Mouse (Mus musculus) right cerebral cortex, postnatal 14 days (tissue): ENCODE results near the gene Trnau1ap.
"Not testable (repeated sequence)": the region's sequence is repeated elsewhere in the genome, so short reads cannot be mapped to it uniquely, and the experiment has no call there.

Source experiments
- DNase-seq: peaks from one replicate; pipeline ENCODE4 v3.0.0; 2022

Gene Trnau1ap

DNA sequence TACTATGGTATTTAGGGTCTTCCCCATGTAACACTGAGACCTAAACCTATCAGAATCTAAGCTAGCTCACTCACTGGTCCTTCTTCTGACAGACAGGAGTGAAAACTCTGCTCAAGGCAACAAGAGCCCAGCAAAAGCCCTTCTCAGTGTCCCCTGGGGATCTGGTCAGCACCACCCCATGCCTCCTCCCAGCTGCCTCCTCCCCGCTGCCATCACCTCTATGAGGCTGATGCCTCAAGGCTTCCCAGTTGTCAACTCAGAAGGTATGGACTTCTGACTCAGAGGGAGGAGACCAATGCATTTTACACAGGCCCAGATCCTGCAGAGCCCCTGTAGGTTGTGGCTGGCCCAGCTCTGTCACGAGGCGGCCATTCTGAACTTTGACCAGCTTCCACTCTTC is 12.1 kb upstream of the Trnau1ap start:
- no peak for DNase-seq

DNA sequence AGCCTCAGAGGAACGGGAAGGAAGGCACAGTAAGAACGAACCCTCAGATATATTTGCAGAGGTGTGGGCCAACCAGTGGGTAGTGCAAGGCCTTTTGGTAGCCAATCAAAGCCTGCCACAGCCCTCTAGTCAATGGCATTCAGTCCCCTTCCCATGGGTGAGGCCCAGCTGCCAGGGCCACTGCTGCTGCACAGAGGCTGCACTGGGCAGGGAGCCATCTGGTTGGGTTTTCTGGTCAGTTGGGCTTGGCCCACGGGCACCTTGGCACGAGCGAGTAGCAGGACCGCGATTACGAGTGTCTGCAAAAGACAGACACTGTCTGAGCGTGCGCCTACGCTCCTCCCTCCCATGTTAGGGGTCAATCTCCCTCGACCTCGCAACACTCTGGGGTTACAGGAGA is 9.6 kb upstream of the Trnau1ap start:
- DNase-seq, result peak; percentile 40

DNA sequence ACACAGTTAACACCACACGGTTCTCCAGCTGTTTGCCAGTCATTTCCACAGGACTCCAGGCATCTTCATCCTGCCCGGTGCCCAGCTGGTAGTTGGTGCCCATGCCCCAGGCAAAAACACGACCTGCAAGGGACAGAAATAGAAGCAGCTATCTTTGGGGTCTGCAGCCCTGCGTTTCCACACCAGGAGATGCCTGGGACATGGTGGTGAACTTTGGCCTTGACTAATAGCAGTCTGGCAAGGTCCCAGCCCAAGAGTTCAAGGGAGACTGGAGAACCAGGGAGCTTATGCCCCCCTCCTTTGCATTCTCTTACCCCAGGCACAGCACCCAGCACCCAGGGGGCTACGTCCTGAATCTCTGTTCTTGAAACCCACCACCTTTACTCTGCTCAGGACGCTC is 3.5 kb upstream of the Trnau1ap start:
- DNase-seq, result no peak

DNA sequence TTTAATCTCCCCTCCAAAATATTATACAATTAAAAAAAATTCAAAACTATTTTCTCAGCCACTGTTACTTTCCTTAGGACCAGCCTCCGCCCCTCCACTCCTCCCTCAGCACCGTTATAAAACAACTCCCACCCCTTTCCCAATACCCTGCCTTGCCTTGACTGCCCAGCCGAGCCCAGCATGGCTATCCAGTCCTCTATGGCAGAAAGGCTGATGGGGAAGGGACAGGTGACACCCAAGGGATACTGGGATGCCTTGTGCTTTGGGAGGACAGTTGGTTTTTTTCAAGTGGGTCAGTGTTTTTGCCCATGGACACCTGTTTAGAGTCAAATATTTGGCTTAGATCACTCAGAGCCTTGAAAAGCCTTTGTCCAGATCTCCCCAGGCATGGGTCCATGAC is 2.6 kb upstream of the Trnau1ap start:
- no peak for DNase-seq

DNA sequence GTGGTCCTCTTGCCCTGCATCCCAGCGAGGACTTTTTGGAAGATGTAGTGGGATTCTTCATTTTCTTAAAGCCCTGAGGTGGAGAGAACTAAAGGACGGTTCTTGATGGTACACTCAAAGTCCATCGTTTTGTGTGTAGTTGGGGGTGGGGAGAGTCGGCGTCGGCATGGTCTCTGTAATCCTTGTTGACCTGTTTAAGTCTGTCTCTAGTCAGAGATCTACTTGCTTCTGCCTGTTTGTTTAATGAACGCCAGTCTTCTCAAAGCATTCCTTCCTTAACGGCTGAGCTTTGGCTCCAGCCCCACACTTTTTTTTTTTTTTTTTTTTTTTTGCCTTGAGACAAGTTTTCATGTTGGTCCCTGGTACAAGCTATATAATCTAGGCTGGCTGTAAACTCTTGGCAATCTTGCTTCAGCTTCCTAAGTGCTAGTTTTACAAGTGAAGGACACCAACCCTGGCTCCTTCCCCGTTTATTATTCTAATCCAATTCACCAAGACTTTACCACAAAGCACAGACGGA is 557 bp upstream of the Trnau1ap start:
- no peak for DNase-seq

DNA sequence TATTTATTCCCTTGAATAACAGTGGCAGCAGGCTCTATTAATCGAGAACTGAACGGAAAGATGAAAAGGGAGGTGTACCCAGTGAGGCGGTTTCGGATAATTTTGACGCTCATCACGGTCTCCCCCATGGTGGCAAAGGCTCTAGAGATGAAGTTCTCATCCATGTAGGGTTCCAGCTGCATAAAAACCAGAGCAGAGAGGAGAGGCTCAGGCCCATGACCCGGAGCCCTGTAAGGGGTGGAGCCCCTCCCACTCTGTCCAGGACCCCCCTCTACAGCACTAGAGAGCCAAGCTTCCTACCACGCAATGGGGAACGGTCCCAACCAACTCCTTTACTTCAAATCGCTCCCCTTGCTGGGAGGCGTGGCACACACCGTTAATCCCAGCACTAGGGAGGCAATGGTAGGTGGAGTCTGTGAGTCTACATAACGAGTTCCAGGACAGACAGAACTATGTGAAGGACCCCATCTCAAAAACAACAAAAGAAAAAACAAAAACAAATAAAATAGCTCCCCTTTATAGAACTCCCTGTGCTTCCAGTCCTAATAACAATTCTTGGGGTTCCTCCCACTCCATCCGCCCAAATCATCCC is 851 bp downstream of the Trnau1ap start:
- no peak for DNase-seq

DNA sequence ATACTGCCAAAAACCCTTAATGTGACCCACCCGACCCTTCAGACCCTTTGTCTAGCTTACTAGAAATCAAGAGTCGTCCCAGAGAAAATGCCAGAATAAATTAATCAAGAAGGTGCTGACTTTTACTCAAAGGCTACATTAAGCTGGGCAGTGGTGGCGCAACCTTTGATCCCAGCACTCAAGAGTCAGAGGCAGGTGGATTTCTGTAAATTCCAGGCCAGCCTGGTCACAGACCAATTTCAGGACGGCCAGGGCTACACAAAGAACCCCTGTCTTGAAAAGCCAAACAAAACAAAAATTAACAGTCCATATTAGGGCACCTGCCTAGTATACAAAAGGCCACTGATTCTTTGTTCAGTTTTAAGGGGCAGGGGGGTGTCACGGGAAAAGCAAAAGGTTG is 2.9 kb downstream of the Trnau1ap start:
- DNase-seq, result no peak

DNA sequence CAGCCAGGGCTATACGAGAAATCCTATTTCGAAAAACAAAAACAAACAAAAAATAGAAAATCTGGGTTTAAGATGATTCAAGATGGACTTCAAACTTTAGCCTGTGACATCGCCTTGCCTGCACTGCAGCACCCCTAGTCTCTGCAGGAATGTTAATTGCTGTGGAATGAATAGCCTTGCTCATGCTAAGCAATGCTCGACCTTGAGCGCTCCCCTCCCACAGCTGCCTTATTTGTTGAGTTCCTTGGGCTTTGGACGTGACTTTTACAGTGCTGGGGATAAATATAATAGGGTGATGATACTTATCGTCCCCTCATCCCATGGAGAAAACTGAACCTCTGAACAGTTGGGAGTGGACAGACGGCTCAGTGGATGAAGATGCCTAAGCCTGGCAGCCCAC is 13.6 kb downstream of the Trnau1ap start:
- no peak for DNase-seq

DNA sequence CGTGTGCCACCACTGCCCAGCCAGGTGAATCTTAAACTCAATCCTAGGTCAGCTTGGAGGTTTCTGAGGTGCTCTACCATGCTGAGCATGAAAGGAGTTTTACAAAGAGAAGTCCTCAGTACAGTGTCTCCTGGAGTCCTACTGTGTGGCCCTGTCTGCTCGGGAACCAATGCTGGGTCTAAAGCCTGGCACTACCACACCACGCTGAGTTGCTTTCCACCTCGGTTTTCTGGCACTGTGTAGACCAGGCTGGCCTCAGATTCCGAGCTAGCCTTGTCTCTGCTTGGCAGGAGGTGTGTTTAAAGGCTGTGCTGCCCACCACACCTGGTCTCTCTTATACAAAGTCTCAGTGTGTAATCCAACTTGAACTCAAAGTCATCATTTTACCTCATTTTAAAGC is 16.7 kb downstream of the Trnau1ap start:
- no peak for DNase-seq

DNA sequence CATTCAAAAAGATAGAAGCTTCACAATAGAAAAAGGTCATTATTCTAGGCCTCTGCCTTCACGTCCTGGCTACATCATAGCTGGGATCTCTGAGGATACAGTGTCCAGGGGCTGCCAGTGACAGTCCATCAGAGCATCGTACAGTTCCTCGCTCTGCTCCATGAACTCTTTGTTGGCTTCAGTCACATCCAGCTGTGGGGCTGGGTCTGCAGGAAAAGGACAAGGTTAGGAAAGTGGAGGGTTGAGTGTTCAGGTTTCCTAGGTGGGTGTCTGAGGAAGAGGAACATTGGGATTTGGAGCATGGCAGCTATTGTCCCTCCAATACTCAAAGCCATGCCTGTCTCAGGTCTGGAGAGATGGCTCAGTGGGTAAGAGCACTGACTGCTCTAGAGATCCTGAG is 17.5 kb downstream of the Trnau1ap start:
- DNase-seq, result no peak

DNA sequence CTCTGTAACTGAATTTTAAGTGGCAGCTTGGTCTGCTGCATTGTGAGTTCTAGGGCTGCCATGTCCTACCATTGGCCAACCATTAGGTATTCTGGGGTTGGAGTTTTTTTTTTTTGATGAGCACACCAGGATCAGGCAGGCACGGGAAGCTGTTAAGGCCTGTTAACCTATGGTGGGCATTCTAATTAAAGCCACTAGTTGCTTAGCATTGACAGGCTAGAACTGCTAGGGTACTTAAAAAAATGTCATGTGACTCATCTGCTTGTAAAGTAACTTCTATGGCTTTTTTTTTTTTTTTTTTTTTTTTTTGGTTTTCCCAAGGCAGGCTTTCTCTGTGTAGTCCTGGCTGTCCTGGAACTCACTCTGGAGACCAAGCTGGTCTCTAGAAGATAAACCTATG is 18.1 kb downstream of the Trnau1ap start:
- DNase-seq, result no peak

DNA sequence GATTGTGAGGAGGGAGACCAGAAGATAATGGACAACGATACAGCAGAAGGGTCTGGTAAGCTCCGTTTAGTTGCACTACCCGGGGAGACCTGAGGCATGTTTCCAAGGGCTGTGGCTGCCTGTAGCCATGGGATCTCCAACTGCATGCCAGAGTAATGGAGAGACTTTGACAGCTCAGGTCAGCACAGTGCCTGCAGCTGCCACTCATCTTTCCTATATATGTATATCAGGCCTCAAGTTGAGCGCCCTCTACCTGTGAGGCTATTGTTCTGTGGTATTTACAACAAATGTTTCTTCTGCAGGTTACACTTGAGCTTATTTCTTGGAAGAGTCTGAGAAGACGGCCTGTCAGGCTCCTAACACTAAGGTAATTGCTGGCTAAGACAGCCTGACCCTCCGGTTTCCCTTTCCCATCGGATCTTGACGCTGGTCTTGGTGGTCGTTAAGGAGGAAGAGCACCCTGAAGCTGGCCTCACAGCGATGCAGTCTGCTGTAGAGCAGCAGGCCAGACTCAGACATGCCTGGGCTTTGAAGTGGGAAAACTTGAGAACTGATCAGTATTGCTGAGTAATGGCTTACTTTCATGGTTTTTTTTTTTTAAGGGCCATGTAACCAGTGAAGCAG is 19.4 kb downstream of the Trnau1ap start:
- no peak for DNase-seq

DNA sequence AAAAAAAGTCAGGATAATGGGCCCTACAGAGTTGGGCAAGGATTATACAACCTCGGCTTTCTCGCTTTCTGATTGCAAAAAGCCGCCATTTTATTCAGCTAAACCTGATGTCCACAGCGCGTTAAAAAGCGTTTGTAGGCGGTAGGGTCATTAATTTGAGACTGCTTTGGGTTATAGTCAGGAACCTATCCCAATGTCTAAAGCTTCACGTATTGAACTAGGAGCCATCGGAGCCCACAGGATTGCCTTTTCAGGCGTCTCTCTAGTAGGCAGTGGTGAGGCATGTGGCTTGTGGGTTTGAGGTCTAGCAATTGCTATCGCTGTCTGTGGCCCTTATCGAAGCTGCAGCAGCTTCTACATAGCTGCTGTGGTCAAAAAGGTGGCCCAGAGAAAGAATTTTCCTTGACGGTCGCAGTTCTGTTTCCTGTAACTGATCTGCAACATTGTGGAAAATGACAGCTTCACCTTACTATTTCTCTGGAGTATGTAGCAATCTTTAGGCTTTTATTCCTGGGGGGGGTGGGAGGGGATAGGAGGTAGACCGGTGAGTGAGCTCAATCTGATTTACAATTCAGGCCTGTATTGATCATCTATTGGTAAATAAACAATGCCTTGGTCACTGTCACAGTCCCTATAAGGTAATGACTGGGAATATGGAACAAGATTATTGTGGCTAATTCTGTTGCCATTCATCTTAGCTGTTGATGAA is 20.0 kb downstream of the Trnau1ap start:
- DNase-seq, result no peak

DNA sequence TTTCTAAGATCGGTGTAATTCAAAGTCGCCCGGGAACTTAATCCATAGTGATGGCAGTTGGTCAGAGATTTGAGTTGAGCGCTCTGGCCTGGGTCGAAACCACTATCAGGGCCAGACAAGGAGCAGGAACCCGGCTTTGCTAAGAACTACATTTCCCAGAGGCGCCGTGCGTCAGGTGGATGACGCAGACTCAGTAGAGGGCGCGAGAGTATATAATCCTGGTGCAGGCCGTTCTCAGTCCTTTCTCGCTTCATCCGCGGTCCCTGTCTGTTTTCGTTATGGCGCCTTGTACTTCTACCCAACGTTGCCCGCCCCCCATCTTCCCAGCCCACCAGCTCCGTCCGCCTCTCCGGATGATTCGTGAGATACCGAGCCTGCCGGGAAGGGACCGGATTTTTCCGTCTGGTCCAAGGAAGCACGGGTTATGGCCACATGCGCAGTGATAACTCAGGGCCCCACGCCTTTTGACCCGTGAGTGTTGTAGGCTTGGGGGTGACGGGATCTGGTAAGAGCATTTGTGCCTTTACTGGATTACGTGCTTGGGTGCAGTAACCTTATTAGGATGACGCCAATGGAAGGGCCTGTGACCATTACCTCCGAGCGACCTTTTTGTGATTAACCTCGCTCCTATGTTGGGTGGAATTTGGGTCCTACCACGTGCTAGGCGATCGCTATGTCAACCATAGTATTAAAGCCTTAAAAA is 20.8 kb downstream of the Trnau1ap start:
- peak; percentile 87 for DNase-seq

DNA sequence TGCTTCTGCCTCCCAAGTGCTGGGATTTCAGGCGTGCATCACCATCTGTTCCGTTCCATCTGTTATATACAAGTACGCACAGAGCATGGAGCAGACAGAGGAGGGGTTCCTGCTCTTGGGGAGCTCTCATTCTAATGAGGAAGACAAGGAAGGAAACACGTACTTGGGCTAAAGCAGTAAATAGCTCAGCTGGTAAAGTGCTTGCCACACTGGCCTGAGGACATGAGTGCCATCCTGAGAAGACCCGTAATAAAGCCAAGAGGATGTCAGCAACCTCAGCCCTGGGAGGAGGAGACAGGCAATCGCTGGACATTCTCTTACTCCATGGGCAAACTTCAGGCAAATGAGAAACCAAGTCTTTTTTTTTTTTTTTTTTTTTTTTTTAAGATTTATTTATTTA is 23.3 kb downstream of the Trnau1ap start:
- DNase-seq, result no peak

DNA sequence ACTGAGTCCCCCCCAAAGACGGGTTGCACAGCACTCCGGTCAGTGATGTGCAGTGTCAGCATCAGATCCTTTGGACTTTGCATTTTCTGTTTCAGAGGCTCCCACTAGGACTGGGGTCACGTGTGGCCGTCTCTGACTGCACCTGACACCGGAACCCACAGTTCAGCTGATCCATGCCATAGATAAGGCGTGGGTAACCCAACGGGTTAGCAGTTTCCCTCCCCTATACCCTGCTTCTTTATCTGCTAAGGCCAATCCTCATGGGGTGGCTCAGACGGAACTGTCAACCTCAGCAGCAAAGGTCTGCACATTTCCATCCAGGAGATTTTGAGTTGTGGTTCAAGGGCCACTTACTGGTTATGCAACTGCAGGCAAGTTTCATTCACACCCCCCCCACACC is 24.1 kb downstream of the Trnau1ap start:
- no peak for DNase-seq

DNA sequence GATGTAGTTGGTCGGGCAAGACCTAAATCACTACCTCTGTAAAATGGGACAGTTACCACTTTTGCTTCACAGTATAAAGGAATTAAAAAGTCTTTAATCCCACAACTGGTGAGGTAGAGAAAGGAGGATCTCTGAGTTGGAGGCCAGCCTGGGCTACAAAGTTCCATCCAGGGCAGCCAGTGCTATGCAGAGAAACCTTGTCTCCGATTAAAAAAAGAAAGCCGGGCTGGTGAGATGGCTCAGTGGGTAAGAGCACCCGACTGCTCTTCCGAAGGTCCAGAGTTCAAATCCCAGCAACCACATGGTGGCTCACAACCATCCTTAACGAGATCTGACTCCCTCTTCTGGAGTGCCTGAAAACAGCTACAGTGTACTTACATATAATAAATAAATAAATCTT is 25.9 kb downstream of the Trnau1ap start:
- DNase-seq, result not testable (repeated sequence)

DNA sequence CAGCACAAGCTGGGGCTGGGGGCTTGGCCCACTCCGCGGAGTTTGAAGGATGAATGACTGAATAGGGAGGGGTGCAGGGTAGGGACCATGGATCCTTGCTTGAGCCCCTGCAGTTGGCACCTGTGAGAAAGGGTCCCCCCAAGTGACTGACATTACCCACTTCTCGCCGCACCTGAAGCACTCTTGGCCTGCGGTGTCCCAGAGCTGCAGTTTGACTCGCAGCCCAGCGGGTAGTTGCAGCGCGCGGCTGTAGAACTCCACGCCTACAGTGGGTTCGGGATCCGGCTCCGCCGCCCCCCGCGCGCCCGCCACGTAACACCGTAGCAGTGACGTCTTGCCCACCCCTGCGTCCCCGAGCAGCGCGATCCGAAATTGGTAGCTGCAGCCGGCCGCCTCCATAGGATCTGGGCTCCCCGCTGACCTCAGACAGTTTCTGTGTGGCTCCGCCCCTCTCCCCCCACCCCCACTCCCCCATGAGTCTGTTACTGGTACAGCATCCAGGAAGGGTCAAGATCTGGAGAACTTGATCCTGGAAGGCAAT is 26.3 kb downstream of the Trnau1ap start, which contains the start of gene Rab42:
Gene Rab42, minus strand, starts transcription at position 447 of the 541 bp plus-strand sequence.
- DNase-seq, result peak; percentile 67

DNA sequence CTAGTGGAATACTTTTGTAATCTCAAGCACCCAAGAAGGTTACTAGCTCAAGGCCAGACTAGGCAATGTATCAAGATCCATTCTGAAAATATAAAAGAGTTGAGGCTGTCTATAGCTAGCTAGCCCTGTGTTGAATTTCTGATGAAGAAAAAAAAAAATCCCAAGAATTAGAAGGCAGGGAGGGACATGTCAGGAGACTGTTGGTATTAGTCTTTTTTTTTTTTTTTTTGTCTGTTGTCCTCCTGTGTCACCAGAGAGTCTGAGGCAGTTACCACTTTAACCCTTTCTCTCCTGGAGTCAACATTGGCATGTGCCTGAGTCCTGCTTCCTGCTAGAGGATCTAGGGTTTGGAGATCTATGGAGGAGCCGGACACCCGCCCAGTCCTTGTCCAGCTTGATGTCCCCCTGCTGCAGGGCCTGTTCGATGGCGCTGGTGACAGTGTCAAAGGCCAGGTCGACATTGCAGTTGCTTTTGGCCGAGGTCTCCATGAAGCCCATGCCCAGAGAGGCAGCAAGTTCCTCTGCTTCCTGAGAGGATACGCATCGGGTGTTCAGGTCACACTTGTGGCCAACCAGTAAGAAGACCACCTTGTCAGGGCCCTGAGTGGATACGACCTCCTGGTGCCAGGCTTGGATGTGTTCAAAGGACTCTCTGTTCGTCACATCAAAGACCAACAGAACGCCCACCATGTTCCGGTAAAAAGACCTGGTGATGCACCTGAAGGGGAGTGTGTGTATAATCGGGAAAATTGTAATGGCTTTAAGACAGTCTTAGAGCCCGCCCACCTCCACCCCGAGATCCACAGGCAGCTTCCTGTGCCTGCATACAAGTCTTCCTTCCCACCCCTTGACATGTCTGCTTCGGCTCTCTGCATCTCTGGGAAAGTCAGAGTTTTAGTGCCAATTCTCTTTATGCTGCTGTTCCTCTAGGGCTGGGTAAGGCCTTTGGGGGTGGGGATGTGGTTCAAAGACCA is 27.1 kb downstream of the Trnau1ap start:
- no peak for DNase-seq

DNA sequence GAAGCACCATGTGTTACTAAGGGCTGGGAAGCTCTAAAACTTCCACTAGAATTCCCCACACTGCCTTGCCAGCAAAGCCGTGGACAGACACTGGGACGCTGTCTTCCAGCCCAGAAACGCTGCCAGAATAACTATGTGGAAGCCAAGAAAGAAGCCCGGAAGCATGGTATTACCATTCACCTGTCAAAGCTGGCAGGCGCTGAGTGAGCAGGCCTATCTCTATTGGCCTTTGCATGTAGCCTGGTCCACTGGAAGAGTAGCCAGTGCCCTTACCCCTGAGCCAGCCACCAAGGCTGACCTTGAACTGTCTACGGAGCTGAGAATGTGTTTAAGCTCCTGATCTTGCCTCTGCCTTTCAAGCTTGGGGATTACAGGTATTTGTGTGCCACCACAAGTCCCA is 27.9 kb downstream of the Trnau1ap start:
- no peak for DNase-seq

DNA sequence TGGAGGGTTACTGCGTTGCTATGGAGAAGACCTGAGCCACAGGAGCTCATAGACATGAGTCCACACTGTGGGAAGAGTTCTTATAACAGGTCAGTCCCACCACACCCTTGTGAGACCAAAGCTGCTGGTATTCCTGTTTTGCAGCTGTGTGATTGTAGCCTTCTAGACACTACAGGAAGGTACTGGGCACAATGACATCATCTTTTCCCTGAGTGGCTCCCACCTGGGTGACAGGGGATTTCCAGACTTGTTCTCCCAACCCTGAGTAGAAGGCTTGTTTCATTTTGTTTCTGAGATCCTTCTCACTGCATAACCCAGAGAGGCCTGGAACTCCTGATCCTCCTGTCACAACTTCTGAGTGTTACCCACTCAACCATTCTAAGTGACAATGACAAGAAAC is 29.5 kb downstream of the Trnau1ap start:
- DNase-seq, result no peak
